Mouse (Mus musculus) urinary bladder, postnatal 36 days (tissue): ENCODE results near the gene Mif4gd.

Source experiments
- DNase-seq, 2 experiments: peaks; one replicate each; pipeline ENCODE4 v3.0.0; 2022; ENCODE audit warnings: low spot score in 2 of 2, mixed read lengths in 1 of 2

Mif4gd gene

DNA sequence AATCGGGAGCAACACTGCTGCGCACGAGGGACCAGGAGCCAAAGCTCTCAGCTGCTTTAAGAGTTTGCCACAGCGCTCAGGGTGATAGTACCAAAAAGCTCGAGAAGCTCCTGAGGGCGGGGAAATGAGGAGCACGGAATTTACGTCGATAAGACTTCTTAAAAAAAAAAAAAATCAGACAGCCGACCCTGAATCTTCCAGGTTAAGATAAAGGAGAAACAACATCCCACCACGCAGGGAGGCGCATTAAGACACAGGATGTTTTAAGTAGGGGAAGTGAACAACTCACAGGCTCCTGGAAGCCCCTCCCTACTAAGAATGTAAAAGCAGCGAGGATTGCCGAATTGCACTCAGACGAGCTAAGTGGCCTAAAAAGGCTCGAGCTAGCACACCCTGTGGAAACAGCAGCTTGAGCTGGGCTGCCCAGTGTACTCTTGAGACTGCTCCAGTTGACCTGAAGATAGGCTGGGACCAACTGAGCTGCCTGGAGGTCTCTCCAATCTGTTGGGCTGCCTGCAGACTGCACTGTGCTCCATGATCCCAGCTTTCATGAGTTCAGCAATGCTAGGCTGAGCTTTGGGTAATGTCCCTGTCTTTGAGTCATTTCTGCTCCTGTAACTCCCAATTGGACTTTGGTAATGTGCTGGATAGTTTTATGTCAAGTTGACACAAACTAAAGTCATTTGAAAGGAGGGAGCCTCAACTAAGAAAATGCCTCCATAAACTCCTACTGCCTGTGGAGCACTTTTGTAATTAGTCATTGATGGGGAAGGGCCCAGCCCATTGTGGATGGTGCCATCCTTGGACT lies 573 bp upstream of the Mif4gd start:
- DNase-seq = no peak

DNA sequence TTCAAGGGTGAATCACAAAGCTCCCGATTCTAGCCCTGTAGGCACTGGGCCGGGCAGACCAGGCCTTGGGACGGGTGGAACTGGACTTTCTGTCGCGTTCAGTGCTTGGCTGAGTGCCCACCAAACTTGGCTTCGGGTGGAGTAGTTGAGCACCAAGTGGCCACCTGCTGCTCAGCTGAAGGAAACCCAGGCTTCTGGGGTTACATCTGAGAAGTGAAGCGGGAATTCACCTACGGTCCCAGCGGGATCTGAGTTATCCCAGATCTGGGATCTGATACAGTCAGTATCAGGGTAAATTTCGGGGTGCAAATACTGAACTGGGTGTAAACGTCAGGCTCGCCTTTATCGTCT lies 735 bp downstream of the Mif4gd start:
- DNase-seq = peak; percentile 81 to 84

DNA sequence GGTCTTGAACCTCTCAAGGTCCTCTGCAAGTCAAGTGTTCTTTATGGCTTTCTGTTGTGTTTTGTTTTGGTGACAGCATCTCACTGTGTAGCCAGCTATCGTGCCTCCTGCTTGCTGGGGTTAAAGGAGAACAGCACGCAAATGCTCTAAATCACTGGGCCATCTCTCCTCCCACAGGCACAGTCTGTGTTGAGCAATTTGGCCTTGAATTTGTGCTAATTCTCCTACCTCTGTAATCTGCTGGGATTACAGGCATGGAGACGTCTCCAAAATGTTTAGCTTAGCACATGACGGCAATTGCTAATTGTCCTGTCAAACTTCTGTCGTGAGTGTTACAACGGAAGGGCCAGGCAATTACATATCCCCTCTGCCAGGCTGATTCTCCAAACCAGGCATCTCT lies 1.6 kb downstream of the Mif4gd start:
- DNase-seq = no peak

DNA sequence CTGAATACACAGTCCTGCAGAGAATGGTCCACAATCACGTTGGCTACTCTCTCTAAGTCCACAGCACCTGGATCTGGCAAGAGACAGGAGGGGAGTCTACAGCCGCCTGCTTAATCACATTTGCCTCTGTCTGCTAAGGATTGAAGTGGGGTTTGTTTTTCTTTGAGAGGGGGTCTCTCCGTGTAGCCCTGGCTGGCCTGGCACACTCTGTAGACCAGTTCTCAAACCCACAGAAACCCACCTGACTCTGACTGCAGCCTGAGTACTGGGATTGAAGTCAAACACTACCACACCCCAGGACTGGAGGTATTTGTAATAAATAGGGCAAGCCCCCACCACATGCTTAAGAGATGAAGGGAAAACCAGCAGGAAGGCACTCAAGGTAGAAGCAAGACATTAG lies 3.2 kb downstream of the Mif4gd start:
- no peak for DNase-seq

DNA sequence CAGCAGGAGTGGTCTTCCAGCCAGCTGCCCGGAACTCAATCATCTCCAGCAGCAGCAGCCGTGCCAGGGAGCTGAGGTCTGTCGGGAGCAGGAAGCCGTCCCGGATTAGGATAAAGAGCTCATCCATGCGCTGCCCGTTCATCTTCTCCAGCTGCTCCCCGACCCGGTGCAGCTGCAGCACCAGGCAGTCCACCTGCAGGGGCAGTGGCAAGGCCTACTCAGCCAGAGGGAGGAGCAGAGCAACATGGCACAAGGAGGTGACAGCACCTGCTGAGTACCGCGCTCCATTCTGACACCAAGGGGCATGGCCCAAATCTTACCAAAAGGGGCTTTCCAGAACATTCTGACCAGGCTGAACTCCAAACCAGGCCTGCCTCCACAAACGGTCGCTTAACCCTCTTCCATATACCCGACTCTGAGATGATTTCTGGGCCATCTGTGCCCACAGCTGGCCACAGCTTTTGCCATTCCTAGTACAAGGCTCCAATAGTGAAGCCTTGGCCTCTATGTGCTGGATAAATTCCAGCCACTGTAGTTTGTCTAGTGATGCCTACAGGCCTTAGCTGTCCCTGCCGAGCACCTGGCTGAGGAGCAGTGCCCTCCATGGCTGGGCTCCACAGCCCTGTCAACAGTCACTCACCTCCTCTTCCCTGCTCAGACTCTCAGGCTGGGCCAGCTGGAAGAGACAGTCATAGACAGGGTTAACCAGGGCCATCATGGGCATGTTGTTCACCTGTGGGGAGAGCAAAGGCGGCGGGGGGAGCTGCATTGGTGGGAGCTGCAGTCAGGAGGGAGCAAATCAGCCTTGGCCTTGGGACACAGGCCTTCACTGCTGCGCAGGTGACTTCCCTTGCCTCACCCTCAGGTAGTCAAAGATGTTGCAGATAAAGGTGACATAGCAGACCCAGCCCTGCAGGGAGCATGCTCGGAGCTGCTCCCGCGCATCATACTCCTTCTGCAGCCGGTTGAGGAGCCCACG lies 4.1 kb downstream of the Mif4gd start:
- no peak for DNase-seq

DNA sequence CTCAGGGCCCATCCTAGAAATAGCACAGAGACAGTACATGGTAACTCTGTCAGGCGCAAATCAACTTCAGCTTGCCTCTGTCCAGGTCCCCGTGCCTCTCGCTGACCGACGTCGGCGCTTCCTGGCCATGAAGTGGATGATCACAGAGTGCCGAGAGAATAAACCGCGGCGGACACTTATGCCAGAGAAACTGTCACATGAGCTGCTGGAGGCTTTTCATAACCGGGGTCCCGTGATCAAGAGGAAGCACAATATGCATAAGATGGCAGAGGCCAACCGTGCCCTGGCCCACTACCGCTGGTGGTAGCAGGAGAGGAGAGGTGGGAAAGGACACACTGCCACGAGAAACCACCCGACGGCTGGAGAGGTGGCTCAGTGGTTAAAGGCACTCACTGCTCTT lies 6.0 kb downstream of the Mif4gd start:
- DNase-seq = no peak

DNA sequence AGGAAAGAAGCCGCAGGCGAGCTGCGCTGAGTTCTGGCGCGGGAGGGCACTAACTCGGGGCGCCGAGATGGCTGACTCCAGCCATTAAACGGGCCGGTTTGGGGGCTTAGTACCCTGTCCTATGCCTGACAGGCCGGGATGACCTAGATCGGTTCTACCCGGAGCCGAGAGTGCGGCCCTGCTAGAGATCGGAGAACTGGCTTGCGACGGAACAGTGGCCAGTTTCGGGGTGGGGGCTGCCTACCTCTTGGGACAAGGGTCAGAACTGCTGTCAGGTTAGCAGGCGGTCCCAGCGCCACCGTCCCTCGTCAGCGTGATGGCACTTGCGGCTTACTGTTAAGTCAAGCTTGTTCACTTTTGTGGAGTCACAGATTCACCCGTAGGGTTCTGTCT lies 8.5 kb downstream of the Mif4gd start:
- no peak for DNase-seq

DNA sequence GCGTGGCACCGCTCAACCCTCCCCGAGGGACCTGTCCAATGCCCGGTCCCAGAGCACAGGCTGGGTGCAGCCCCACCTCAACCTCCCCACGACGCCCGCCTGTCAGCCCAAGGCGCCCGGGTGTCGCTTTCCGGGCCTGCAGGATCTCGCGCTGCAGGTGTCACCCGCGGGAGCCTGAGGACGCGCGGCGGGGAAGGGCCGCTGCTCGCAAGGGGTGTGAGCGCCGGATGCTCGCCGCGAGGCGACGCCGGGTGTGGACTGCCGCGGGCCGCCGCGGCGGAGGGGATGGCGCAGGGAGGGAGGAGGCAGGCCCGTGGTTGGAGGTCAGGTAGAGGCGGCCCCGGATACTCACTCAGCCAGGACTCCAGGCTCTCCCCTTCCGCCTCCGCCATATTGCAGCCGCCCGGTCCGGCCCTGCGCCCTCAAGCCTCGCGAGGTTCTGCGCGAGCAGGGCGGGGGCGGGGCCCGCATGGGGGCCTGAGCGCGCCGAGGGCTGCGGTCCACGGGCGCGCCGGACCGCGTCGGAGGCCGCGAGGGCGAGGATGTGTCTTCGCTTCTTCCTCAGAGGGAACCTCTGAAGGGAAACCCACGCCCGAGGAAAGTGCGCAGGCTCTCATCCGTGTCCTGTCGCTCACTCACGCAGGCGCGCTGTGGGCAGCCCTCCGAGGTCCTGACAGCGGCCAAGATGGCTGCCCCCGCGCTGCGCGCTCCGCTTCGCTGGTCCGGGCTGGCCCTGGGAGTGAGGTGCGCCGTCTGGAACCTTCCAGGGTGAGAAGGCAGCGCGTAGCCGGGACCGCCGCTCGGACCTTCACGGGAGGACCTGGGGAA lies 9.1 kb downstream of the Mif4gd start, which contains the start of the genes Mrps7 and Gga3:
Mrps7 (plus strand) TSS at position 450 of the 828 bp plus-strand sequence.
Gga3 (minus strand) TSS at position 576 of the 828 bp plus-strand sequence.
- DNase-seq = peak; percentile 90 to 91

DNA sequence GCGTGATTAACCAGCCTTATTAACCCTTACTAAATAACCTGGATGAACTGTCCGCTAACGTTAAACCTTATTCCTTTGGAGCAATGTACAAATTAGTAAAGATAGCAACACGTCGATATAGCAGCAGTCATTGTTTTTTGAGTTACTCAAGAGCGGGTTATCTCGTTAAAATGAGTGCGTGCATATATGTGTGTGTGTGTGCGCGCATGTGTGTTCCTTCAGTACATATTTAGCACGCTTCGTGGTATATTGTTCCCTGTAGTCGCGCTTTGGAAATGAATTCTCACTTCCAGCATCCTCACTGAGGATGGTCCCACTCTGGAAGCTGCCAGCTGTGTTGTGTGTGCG lies 9.7 kb downstream of the Mif4gd start:
- DNase-seq = no peak

DNA sequence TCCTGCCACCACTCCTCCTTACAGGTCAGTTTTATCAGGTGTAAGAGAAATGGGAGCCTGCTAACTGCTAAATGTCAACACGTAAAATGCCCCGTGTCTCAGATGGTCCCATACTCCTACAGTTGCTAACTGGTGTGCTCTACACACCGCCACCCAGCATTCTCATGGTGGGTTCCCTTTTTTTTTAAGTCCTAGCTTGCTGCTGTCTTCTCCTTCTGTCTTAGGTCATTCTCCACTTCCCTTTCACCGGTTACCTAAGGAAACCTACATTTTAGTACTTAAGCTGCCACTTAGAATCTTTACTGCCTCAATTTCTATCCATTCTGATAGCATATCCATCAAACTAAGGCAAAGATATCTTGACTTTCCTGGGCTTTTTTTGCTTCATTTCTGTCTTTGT lies 11.6 kb downstream of the Mif4gd start:
- no peak for DNase-seq

DNA sequence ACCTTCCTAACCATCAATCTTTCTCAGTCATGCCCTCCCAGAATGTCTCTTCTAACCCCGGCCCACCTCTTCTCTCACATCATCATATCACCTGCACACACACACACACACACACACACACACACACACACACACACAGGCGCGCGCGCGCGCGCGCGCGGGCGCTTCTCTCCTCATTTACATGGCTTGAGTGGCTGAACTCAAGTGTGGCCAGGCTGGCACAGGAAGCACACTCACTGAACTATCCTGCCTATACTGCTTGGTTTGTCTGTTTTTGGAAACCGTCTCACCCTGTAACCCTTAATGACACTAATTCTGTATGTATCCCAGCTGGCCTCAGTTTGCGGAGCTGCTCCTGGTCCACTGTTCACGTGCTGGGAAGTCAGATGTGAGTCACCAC lies 12.0 kb downstream of the Mif4gd start:
- no peak for DNase-seq

DNA sequence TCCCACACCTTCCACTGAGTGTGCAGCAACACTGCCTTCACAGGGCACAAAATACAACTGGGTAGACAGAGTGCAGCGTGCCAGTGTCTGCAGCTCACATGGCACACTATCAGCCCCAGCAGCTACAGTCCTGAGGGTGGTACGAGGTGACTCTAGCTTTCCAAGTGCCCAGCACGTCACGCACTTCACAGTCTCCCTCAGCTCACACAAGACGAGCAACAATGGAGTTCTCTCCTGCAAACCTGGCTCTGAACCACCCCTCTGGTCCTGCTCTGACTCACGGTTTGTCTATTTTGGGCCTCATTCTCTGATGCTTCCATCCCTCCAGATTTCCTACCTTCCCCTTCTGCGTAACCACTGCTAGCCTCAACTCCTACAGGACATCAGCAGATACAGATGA lies 13.0 kb downstream of the Mif4gd start:
- no peak for DNase-seq

DNA sequence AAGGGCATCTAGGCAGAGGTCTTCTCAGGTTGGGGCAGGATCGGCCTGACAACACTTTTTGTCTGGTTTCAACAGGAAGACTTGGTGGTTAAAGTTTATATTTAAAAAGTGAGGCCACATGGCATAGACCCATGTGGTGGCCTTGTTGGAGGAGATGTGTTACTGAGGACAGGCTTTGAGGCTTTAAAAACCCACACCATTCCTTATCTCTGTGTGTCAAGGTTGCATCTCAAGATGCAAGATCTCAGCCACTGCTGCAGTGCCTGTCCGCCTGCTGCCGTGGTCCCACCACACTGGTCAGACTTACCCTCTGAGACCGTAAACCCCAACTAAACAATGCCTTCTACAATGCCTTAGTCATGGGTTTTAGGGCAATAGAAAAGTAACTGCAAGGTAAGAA lies 14.5 kb downstream of the Mif4gd start:
- no peak for DNase-seq

DNA sequence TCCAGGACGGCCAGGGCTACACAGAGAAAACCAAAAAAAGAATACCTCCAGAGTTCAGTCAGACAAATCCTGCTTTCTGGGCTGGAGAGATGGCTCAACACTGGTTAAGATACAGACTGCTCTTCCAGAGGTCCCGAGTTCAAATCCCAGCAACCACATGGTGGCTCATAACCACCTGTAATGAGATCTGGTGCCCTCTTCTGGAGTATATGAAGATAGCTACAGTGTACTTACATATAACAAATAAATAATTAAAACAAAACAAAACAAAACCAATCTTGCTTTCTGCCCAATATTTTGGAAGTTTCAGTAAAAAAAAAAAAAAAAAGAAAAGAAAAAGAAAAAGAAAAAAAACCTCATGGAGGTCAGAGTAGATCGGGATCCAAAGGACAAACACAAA lies 17.6 kb downstream of the Mif4gd start:
- no peak for DNase-seq

DNA sequence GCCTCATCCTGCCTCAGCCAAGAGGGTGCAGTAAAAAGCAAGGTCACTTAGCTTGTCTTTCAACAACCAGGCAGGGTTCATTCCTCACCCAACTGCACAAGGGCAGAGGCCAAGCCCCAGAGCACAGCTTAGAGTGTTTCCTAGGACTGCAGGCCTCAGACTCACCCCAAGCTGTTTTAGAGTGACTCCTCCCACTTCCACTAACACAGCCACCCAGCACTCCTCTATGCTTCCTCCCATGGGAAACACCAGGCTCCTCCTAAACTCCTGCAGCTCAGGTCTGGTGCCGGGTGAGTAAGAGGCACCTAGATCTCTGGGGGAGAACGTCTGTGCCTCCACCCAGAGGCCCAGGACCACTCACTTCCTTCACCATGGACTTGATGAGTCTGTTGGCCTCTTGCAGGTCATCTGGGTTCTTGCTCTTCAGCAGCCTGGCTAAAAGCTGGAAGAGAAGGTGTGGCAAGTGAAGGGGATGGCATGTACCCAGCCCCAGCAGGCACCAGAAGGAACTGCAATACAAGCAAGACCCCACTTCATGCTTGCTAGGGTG lies 22.2 kb downstream of the Mif4gd start:
- no peak for DNase-seq

DNA sequence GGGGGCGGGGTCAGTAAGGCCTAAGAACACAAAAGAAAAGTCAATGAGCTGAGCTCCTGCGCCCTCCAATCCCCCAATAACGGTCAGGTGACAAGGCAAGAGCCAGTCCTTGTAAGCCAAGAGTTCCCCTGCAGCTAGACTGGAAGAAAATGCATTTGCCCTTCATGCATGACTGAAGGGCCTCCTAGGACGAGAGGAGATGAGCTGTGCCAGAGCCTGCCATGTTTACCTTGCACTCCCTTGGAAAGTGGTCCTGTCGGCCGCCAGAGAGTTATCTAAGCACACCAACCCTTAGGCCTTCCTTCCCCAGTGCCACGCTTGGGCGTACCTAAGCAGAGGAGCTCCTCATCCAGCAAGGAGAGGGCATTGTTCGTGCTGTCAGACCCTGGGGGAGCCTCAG lies 24.8 kb downstream of the Mif4gd start:
- DNase-seq = no peak

DNA sequence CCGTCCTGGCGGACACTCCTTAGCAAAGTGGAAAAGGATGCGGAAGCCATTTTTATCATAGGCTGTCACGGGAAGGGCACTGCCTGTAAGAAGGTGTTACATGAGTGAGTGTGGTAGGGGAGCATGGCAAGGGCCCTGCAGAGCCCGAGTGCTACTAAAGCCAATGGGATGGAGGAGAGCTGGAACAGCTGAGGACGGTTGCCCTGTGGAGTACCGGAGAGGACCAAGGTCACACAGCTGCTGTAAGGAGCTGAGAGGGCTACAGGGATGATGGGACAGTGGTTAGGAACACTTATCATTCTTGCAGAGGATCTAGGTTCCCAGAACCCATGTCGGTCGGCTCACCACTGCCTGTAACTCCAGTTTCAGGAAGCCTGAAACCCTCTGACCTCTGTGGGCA lies 26.4 kb downstream of the Mif4gd start:
- DNase-seq = no peak

DNA sequence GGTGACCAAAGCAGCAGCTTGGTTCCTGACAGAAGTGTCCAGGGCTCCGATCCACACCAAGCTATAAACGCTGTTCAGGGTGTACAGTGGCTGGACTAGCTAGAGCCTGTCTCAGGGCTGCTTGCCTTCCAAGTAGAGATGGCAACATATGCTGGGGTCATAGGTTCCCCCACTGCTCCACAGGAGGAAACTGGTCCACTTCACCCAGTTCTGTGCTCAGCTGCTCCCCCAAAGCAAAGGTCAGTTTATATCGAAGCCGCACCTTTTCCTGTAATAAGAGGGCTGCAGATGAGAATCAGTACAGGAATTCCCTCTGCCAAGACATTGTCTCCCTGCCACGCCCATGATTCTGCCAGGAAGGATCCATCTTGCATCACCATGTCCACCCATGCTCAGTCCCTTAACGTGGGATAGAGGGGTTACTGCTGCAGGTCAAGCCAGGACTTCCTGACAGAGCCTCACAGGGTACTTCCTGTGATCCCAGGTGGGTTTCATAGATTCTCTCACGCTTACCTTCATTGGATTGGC lies 27.1 kb downstream of the Mif4gd start:
- no peak for DNase-seq

DNA sequence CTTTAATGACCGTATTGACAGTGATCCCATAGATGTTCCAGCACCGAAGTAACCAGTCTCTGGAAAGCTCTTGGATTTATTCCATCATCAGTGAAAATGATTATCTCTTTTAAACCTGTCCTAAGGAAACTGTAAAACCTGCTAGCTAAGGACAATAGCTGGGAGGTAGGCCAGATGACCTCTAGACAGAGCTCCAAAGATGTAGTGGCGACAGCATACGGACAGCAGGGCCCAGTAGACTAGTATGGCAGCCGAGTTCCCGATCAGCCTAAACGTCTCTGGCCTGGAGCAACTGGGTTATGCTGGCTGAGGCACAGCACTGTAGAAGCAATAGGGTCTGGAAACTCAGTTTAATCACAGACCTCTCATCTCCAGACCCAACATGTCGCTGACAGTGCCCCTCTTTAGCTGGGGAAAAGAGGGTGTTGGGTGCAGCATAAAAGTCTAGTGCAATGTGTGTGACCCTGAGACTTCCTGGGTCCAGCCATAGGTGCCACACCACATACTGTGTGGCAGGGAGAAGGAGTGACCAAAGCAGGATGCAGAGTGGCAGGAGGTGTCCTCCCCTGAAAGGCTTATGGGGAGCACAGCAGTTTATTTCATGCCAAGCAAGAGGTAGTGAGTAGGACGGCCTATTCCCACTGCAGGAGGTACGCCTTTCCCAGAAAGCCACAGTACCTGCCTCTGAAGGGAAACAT lies 28.2 kb downstream of the Mif4gd start:
- DNase-seq = no peak

DNA sequence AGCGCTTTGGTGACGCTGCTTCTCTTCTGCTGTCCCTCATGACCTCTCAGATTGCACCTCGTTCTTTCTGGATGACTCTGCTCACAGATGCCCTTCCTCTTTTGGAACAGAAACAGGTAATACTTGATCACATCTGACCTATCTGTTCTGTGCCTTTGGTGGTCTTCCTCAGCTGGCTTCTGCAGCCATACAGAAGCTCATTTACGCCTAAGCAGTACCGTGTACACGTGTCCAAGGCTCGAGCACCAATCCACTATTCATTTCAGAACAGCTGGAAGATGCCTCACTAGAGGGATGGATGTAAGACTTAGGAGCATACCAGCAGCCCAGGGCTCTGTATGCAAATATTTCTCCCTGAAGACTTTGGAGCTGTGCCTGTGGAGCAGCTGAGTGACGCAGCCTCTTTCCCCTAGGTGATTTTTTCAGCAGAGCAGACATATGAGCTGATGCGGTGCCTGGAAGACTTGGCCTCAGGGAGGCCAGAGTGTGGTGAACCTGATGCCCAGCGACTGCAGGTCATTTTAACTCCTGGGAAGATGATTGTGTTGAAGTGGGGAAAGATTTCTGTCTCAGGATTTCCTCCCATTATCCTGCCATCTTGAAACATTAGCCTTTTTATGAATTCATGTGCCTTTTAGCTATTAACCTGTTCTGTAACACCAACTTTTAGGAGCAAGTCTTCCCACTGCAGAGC lies 29.7 kb downstream of the Mif4gd start:
- no peak for DNase-seq
